Mouse (Mus musculus): ENCODE data around the gene Gucy2e.

- TF ChIP-seq CTCF (IDR thresholded peaks at IDR 0.05; ENCODE audit: low read depth) (no peak), EP300 (IDR thresholded peaks at IDR 0.05; ENCODE audit: low read depth) (no peak)
These were observed 11.1 kb downstream of the Gucy2e start for GRCm38 (mm10) chr11:69225715-69226114.
